Mouse (Mus musculus): ENCODE measurements around the gene Sh3pxd2a.
A peak's percentile ranks its signal among the peaks of the same experiment; 100 is the strongest.

The Sh3pxd2a gene

GRCm38 (mm10) chr19:47464304-47465241 lies at the start of gene Sh3pxd2a:
Gene Sh3pxd2a (minus strand): TSS chr19:47464401.
- peak; percentile 55 for DNase-seq

GRCm38 (mm10) chr19:47513618-47513897 lies 49.4 kb upstream of the Sh3pxd2a start:
- DNase-seq, result no peak

- no peak for DNase-seq
Measured at GRCm38 (mm10) chr19:47512794-47513617, 48.8 kb upstream of the Sh3pxd2a start.

- no peak for DNase-seq
Measured at GRCm38 (mm10) chr19:47511958-47512357, 47.8 kb upstream of the Sh3pxd2a start.

GRCm38 (mm10) chr19:47511294-47511675 lies 47.1 kb upstream of the Sh3pxd2a start:
- no peak for DNase-seq

GRCm38 (mm10) chr19:47510473-47511293 lies 46.5 kb upstream of the Sh3pxd2a start:
- DNase-seq, result no peak

- no peak for DNase-seq
Measured at GRCm38 (mm10) chr19:47510135-47510472, 45.9 kb upstream of the Sh3pxd2a start.

- no peak for DNase-seq
Measured at GRCm38 (mm10) chr19:47508771-47509281, 44.6 kb upstream of the Sh3pxd2a start.

- no peak for DNase-seq
Measured at GRCm38 (mm10) chr19:47508191-47508590, 44.0 kb upstream of the Sh3pxd2a start.

GRCm38 (mm10) chr19:47507128-47508121 lies 43.2 kb upstream of the Sh3pxd2a start:
- DNase-seq, result peak; percentile 75

- no peak for DNase-seq
Measured at GRCm38 (mm10) chr19:47503625-47504024, 39.4 kb upstream of the Sh3pxd2a start.

- no peak for DNase-seq
Measured at GRCm38 (mm10) chr19:47502563-47502962, 38.4 kb upstream of the Sh3pxd2a start.

- DNase-seq, result no peak
Measured at GRCm38 (mm10) chr19:47500389-47501011, 36.3 kb upstream of the Sh3pxd2a start.

GRCm38 (mm10) chr19:47499841-47500240 lies 35.6 kb upstream of the Sh3pxd2a start:
- DNase-seq, result no peak

GRCm38 (mm10) chr19:47498942-47499341 lies 34.7 kb upstream of the Sh3pxd2a start:
- no peak for DNase-seq

GRCm38 (mm10) chr19:47497736-47498135 lies 33.5 kb upstream of the Sh3pxd2a start:
- DNase-seq, result no peak

- DNase-seq, result no peak
Measured at GRCm38 (mm10) chr19:47497313-47497712, 33.1 kb upstream of the Sh3pxd2a start.

GRCm38 (mm10) chr19:47493017-47493997 lies 29.1 kb upstream of the Sh3pxd2a start:
- no peak for DNase-seq

GRCm38 (mm10) chr19:47492422-47492821 lies 28.2 kb upstream of the Sh3pxd2a start:
- DNase-seq, result no peak

GRCm38 (mm10) chr19:47491853-47492252 lies 27.7 kb upstream of the Sh3pxd2a start:
- no peak for DNase-seq
